Mouse (Mus musculus) left cerebral cortex, postnatal 25 days (tissue): Measurements from ENCODE around the gene Dpp6. TPM values are rescaled to one million over a fixed set of nuclear protein-coding genes. Genes with fewer than 3 reads are reported as not detected.

ENCODE experiments used
- DNase-seq, 2 experiments: peaks; one replicate each; pipeline ENCODE4 v3.0.0; 2022; ENCODE audit warnings: low spot score in 2 of 2, mixed read lengths in 1 of 2
- intact Hi-C: fragments of 180-260 bp; cut with DNase I; formaldehyde crosslinking; loops from one replicate; pipeline ENCODE4 v1.15.1; 2025
- total RNA-seq, 2 experiments: library from RNA; stranded (reverse); gene quantifications; 2 replicates each; pipeline ENCODE4 v1.2.3; 2021

Dpp6 gene
- total RNA-seq, result 100 to 1,000 TPM; 183 to 184 TPM

DNA sequence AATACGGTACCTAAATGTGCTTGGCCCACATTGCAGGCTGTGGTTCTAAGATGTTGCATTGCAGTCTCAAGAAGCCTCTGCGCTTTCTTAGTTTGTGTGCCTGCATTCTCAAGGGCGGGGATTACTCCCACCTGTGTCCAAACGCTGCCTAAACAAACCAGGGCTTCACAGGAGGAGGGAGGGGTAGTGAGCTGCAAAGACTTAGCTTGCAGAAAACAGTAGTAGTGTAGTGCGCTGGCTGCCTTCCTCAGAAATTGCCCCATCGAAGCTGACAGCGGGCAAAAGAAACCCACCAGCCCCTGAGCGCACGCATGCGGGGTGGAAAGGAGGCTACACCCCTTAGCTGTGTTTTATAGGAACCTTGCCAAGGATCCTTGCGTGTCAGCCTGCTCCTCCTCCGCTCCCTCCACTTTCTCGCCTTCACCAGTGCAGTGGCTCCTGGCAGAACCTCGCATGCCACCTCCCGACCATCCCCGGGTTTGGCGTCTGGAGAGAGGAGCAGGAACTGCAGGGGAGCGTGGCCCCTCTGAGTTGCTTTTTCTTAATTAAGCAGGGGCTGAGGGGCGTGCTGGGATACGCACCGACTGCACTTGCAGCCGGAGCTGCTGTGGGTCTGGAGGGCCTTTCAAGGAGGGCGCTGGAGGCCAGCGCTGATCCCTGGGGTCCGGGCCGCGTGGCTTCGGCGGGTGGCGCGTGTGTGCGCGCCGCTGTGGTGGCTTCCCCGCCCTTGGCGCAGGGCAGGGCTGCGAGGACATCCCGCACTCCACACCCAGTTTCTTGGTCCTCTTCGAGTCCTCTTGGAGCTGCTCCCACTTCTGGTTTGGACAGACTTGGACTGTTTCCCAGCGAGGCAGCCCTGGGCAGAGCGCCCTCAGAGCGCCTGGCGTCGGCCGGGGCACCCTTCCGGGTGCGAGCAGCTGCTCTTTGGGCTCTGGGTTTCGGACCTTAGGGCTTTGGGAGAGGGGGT, at the start of gene Dpp6:
Gene Dpp6 (plus strand): TSS at position 229 of the 967 bp plus-strand sequence.
- intact Hi-C loops, result no loop called here
- peak; percentile 4 to 13 for DNase-seq

DNA sequence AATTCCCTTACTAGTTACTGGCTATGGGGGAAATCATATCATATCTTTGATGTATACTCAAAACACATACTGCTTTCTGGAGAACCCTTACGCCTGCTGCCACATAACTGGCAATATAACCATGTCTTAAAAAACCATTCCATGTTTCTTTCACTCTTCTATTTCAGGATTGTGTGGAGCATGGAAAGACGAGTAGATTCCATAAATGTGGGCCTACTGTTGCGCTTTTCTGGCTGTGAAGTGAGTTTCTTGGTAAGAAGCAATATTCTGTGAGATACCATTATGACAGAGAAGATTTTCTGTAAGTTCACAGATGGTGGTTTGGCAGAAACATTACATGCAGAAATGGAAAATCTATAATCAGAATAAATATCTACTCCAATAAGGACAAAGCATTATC, 33.0 kb upstream of the Dpp6 start:
- DNase-seq, result peak in 1 of 2 experiments; percentile 42
- intact Hi-C loops, result no loop called here

DNA sequence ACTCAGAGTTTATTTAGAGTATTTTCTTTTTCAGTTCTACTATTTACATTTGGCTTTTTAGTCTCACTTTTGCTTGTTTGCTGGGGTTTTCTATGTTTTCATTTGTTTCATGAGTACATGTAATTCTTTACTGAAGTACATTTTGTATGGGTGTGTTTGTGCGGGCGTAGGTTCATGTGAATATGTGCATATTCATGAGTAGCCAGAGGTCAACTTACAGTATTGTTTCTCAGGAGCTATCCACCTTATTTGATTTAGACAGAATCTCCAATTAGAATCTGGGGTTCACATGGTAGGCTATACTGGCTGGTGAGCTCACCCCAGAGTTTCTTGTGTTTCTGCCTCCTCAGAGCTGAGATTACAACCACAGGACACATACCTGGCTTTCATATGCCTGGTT, 21.5 kb upstream of the Dpp6 start:
- DNase-seq, result no peak
- intact Hi-C loops, result no loop called here

DNA sequence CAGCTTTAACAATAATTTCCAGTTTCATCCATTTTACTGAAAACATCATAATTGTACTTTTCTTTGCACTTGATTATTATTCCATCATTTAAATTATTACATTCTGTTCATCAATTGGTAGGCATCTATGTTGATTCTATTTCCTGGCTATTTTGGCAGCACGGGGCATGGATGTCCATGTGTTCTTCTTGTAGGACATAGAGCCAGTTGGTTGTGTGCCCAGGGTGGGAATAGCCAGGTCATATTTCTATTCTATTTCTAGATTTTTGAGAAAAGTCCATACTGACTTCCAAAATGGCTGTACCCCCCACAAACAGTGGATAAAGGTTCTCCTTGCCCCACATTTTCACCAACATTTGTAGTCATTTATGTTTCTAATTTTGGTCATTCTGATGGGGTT, 19.0 kb downstream of the Dpp6 start:
- no peak for DNase-seq
- intact Hi-C loops, result no loop called here

DNA sequence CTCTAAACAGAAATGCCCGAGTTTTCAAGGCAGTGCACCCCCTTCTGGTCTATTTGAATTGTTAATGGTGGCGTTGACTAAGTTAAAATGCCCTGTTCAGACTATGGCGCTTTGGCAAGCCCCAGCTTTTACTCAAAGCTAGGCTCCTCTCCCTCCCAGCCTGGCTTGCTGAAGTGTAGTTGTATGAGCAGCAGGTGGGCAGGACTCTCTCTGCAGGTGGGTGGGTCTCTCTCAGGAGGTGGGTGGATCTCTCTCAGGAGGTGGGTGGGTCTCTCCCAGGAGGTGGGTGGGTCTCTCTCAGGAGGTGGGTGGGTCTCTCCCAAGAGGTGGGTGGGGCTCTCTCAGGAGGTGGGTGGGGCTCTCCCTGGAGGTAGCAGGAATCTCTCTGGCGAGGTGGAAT, 24.1 kb downstream of the Dpp6 start:
- intact Hi-C loops, result no loop called here
- DNase-seq, result no peak

DNA sequence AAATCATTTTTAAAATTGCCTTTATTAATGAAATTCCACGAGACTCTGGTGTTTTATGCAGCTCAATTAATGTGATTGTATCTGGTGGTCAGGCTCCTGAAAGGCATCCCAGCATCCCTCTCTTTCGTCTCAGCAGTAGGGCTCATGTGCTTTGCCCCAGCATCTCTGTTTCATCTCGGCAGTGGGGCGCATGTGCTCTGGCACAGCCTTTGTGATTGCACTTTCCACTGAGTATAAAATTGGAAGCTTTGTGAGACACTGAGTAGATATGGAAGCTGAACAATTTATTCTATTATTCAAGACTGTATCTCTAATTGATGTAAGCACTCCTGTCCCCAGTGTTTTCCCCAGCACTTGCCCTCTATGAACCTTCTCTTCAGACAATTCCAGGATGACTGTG, 37.7 kb downstream of the Dpp6 start:
- intact Hi-C loops, result no loop called here
- no peak for DNase-seq

DNA sequence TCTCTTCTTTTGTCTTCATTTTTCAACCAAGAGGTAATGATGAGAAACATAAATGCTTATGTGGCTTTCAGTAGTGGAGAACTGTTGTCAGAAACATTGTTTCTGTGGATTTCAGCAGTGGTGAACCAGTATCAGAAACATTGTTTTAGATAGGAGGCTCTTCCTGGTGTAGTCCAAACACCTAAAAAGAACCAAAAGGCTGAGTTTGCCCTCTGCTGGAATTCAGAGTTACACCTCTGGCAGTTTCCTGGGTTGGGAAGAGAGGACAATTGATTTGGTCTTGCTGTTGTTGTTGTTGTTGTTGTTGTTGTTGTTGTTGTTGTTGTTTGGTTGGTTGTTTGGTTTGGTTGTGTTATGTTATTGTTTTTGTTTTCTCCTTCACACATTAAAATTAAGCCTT, 58.4 kb downstream of the Dpp6 start:
- intact Hi-C loops, result loop anchor here (1.0 kb wide), 1 partner anchor 593 kb away; no protein-coding TSS in a partner anchor
- peak in 1 of 2 experiments; percentile 15 for DNase-seq

DNA sequence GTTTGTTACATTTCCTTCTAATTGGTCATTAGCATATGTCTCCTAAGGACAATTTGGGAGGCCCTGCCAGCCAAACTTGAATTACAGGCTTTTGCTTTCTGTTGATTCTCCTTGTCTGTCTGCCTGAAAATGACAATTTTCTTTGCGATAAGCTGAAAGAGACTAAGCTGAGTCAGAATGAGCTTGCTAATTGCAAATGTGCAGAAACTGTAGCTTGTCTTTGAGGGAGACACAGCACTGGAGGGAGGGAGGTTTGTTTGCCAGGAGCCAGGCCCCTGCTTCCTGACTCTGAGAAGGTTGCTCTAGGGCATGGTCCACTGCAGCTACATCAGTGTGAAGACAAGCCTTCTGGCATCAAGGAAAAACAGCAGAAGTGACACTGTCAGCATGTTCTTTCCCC, 70.5 kb downstream of the Dpp6 start:
- DNase-seq, result peak in 1 of 2 experiments; percentile 5
- intact Hi-C loops, result no loop called here

DNA sequence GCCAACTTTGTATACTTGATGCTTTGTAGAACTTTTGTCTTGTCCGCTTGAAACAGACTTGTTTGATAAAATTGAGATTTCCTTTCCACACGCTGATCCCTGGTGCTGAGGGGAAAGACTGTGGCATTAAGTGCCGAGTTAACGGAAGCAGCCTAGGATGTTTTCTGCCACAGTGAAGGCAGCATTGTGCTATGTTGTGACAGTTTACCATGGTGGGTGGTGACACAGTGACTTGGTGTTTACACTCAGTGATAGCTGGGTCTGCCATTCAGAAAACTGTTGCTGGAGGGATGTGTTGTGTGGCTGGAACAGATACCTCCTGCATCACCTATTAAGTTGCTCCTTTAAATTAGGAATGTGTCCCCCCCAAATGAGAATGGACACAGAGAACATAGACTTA, 71.1 kb downstream of the Dpp6 start:
- intact Hi-C loops, result no loop called here
- no peak for DNase-seq

DNA sequence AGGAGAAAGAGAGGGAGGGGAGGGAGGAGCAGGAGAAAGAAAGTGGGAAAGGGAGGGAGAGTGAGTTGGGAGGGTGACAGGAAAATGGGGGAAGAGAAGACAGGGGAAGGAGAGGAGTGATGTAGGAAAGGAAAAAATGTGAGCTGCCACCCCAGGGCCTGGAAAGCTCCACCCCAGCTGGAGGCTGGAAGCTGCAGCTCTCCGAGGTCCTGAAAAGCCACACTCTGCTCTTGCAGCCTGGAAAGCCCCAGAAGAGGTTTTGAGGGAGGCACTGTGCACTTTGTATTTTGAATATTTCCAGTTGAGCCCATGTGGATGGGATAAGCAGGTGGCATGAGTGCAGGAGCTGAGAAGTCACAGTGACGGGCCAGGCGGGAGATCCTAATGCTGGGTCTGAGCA, 77.3 kb downstream of the Dpp6 start:
- no peak for DNase-seq
- intact Hi-C loops, result no loop called here

DNA sequence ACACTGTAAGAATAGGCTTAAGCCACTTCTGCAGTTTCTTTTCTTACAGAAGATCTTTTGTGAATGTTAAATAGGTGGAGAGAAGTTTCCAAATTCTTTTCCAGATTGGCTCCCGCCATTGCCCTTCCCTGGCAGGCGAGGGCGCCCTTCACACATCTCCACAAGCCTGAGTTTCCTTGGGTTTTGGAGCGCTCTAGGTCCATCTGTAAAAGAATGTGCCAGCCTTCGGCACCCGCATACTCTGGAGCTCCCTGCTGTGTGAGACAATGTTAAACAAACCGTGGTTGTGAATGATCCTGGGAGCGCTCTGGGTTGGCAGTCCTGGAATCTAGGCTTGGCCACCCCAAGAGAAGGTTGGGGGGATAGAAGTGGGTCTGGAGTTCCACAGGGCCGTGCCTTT, 86.8 kb downstream of the Dpp6 start:
- intact Hi-C loops, result loop anchor here (2.0 kb wide), 1 partner anchor 127 kb away; no protein-coding TSS in a partner anchor

DNA sequence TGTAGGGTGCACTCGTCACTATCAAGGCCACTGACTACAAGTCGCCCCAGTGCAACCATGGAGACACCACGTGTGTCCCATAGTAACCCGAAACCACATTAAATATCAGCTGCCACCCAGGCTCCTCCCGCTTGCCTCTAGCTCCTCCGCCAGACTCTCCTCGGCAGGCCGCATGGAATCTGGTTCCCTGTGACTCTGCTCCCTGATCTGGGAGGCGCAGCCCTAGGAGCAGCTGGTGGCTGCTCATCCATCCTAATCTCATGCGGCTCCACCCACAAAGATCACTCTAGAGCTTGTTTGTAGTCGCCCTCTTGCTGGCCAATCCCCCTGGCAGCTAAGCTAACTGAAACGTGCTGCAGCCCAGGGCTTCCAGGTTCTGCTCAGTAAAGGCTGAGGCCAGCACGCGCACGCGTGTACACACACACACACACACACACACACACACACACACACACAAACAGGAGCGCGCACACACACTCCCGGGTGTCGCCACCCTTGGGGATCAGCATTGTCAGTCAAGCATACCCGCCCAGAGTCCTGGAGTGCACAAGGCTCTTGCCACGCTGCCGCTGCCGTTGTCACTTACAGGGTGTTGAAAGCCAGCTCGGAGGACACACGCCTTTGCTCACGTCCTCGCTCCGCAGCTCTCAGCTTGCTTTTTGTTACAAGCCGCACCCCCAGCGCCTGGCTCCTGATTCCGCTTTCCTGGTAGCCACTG, 87.5 kb downstream of the Dpp6 start:
- intact Hi-C loops, result no loop called here
- peak; percentile 40 to 52 for DNase-seq

More for the DNA sequence above, 86.8 kb downstream of the Dpp6 start:
- peak; percentile 54 to 67 for DNase-seq

DNA sequence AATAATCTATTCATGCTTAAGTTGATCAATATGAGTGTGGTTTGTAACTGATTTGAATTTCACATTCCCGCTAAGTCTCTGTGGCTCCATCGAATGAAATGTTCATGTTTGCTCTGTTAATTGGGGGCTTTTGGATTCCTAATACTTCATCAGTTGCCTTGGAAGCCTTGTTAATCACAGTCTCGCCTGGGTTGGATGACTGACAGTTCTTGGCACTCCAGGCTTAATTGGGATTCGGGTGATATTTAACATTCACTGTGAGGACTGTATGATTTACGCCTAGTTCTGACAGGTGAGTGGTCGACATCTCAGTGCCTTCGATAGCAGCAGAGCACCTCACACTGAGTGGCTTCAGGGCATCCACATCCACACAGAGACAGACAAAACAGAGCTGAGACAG, 90.1 kb downstream of the Dpp6 start:
- intact Hi-C loops, result no loop called here
- DNase-seq, result no peak

DNA sequence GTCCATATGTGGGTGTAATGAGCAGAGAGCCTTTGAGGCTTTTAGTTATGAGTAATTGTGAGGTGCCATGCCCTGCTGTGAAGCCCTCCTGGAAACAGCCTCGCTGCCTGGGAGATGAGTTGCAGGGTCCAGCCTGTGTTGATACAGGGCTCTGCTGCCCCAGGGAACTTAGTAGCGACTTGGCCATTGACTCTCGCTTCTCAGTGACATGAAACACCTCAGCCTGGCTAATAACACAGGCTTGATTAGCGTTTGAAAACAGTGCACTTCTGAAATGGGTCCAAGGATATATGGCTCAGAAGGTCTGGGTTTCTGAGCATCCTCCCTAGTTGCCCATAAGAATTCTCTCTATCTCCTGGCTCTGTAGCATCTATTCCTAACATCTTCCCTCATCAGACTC, 91.6 kb downstream of the Dpp6 start:
- DNase-seq, result no peak
- intact Hi-C loops, result no loop called here

DNA sequence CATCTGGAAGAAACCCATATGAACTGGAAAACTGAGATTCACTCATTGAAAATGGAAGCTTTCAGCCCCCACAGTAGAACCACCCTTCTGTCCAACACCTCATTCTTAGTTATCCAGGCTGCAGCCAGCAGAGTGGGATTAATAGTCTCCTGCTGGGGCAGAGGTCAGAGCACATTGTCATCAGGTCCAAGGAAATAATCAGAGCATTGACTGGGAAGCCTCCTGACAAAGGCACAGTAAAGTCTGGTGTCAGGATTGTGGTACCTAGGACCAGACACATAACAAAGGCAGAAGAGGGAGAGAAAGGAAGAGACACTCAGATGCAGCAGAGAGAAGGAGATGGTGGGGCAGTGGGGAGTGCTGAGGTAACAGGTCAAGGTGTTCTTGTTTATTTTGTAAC, 93.3 kb downstream of the Dpp6 start:
- intact Hi-C loops, result no loop called here

DNA sequence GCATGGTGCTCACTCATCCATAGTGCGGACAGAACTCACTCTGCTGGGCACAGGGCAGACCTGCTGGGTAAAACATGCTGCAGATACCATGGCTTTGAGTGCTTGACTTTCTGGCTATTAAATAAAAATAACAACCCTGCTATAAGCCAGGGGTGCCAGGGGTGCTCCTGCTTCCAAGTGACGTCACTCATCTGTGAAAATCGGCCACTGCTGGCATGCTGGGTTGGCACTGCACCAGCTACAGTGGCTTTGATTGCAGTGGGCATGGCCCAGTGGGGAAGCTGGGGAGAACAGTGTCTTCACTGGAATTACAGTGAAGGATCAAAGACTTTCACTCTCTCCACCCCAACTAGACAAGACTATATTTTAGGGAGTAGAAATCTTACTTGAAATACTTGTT, 95.0 kb downstream of the Dpp6 start:
- intact Hi-C loops, result no loop called here
- no peak for DNase-seq

More for the DNA sequence above, 93.3 kb downstream of the Dpp6 start:
- DNase-seq, result no peak

DNA sequence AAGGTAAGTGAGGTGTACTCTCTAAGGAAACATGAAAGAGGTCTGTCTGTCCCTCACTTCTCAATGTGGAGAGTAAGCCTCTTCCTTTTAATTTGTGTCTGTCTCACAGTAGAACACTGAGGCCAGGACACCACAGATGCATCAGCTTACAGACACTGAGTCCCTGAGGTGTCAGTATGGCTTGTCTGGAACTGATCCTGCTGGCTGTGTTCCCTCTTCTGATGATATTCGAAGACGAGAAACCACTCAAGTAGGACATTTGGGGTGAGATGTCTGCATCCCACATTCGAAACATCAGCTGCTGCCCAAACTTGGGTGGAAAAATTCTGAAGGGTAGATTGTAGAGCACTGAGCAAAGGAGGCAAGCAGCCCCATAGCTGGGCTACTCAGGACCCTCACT, 101.8 kb downstream of the Dpp6 start:
- DNase-seq, result no peak
- intact Hi-C loops, result no loop called here

DNA sequence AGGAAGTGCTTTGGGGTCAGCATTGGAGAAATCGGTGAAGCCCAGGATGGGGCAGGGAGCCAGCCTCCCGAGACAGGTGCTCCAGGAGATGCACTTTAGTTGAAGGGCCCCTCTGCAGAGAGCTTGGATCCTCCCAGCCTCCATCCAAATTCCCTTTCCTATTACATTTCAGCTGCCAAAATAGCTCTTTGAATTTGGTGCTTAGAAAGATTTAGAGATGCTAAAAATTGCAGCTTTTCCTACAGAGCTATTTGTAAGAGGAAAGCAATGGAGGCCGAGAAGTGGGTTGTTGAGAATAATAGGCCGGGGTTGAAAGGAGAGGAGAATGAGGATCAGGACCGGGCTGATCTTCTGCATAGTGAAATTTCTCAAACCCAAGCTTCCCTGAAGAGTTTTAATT, 107.5 kb downstream of the Dpp6 start:
- DNase-seq, result peak in 1 of 2 experiments; percentile 8
- intact Hi-C loops, result no loop called here

DNA sequence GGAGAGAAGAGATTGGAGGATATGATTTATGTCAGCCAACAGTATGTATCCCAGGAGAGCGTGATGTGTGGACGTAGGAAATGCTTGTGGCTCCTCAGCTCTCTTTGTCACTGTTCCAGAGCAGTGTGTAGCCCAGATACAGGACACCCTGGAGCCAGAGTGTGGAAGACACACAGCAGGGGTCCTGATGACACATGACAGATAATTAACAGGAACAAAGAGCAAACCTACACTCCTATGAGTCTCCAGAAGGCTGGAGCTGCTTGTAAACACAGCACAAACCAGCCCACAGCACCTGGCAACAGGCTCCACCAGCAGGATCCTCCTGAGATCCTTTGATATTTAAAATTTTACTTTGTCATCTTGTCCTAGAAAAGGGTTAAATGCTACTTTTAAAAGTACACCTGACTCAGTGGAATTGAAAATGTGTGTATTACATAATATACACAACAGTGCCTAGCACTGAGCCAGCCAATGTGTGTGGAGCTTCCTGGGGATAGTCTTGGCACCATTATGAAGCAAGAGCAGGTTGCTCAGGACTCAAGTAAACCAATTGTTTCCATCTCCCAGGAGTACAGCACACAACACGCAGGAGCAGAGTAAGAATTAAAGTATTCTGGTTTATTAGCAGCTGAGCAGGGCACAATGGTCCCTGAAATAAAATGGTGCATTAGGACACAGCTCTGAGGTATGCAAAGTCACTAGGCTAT, 115.6 kb downstream of the Dpp6 start:
- intact Hi-C loops, result no loop called here
- DNase-seq, result no peak

DNA sequence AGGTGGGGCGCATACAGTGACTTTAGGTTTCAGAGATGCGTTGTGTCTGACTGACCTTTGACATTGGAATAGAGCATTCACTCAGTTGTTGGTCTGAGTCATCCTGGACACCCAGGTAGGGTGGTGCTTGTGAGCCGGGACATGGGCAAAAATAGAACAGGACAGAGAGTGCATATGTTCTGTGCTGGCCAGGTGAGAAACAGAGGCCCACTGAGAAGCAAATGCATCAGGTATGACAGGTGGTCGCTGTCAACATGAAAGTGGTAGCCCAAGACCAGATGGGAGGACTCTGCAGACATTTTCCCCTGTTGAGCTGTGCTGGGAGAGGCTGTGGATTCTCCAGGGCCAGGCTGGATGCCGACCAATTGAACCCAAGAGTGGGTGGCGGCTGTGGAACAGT, 117.9 kb downstream of the Dpp6 start:
- intact Hi-C loops, result no loop called here
- DNase-seq, result no peak
